Mouse (Mus musculus): ENCODE data around the gene Cse1l. TPM values are rescaled to one million over a fixed set of nuclear protein-coding genes. Genes with fewer than 3 reads are reported as not detected.
A peak's percentile ranks its signal among the peaks of the same experiment; 100 is the strongest.

Gene Cse1l
- total RNA-seq, 2 experiments from 2014 or later, result 52.9 to 53.8 TPM

DNA sequence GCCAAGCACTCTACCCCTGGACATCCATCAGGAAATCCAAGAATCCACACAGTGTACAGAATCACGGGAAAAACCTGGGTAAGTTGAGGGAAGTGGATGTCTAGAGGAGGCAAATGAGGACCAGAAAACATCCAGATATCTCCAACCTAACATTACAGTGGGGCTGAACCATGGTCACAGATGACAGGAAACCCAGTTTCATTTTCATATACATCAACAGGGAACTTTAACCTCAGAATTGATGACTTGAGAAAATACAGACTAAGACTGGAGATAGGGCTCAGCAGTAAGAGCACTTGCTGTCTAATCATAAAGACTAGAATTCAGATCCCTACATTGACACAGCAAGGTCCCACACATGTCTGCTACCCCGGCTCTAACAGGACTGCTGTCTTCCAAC is 58.9 kb downstream of the Cse1l start:
- DNase-seq (ENCODE audit: low spot score in 2 of 2), result no peak

- DNase-seq (ENCODE audit: low spot score in 2 of 2), result no peak
Measured at GRCm38 (mm10) chr2:166973153-166973552, 67.3 kb downstream of the Cse1l start.

- DNase-seq (ENCODE audit: low spot score in 2 of 2), result no peak
Measured at GRCm38 (mm10) chr2:166974177-166974872, 68.5 kb downstream of the Cse1l start.

GRCm38 (mm10) chr2:166976356-166976755 is 70.5 kb downstream of the Cse1l start:
- DNase-seq (ENCODE audit: low spot score in 2 of 2), result no peak

DNA sequence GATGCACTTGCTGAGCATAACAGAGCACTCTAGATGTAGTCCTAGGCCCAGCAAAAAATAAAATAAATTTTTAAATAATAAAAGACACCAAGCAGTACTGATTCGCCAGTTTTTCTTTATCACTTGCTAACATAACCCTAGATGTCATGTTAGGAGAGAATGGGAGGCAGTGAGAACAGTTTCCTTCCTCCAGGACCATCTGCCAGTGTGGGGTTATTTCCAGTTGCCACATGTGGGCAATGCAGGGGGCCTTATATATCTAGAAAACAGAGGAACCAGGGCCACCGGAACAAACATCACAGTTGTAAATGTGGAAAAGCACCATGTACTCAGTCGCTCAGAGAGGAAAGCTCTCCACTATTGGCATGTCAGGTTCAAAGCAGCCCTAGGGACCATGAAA is 71.7 kb downstream of the Cse1l start:
- DNase-seq (ENCODE audit: low spot score in 2 of 2), result no peak

- no peak for DNase-seq (ENCODE audit: low spot score in 2 of 2)
Measured at GRCm38 (mm10) chr2:166980161-166980560, 74.3 kb downstream of the Cse1l start.

GRCm38 (mm10) chr2:166983351-166983894 is 77.6 kb downstream of the Cse1l start:
- no peak for DNase-seq (ENCODE audit: low spot score in 2 of 2)

DNA sequence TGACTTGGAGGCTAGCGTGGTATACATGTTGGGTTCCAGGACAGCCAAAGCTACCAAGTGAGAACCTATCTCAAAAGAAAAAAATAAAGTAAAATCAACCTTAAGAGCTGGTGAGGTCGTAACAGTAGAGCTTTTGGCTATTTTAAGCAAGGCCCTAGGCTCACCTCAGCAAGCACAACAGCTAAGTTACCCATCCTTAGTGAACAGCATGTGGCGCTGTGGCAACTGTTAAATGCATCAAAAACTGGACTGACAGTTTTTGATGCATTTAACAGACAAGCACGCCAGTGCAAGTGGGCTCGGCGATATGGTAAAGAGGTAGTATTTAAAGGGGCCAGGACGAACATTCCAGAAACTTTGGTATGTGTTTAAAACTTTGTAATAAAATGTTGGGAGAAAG is 85.0 kb downstream of the Cse1l start:
- DNase-seq (ENCODE audit: low spot score in 2 of 2), result no peak

GRCm38 (mm10) chr2:166991945-166992344 is 86.1 kb downstream of the Cse1l start:
- DNase-seq (ENCODE audit: low spot score in 2 of 2), result no peak

DNA sequence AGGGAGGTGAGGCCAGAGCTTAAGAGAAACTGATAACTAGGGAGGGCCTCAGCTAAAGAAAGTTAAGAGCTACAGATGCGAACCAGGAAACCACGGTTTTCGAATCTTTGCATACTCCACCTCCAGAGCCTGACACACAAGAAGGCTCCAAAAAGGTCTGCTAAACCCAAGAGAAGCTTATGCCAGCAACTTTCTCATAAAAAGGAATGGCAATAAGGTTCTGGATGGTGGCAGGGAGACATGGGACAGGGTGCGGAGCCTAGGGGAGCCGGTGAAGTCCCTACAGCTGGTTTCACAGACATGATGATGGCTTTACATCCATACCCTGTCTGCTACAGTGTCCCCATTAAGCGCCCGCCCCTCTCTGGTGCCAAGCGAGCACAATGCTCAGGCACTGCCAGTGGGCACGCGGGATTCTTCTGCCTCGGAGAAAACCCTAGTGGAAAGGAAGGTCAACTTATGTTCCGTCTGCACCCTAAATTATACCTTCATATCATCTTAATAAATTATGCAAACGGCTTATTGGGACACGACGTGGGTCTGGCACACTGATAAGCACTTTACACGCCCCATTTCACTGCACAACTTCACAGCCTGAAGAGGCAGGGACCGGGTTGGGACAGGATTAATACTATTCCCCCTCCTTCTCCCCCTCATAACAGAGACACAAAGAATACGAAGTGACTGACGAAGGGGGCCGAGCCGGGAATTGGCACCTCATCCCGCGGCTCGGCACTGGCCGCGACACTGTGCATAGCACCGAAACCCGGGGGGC is 89.4 kb downstream of the Cse1l start:
- peak in 1 of 2 experiments; percentile 31 for DNase-seq (ENCODE audit: low spot score in 2 of 2)

Other genes with a start within 250 kb of the Cse1l start
- 10 to 100 TPM; 18.2 to 19.4 TPM for gene Prex1, start 192.2 kb upstream of the Cse1l start, total RNA-seq (2021)
- gene Trp53rkb, start 113.5 kb upstream of the Cse1l start, total RNA-seq (2021), result 1 to 10 TPM; 4.3 to 4.8 TPM
- 10 to 100 TPM; 22.4 to 24.8 TPM for gene Arfgef2, start 100.5 kb upstream of the Cse1l start, total RNA-seq (2021)
- gene Stau1, start 90.3 kb downstream of the Cse1l start, total RNA-seq (2021), result 10 to 100 TPM; 63.1 to 64.5 TPM
- gene Ddx27, start 109.2 kb downstream of the Cse1l start, total RNA-seq (2021), result 10 to 100 TPM; 19.1 to 22.9 TPM
- 10 to 100 TPM; 17.9 to 18.6 TPM for gene Znfx1, start 157.0 kb downstream of the Cse1l start, total RNA-seq (2021)